Mouse (Mus musculus) liver, adult 2 months (tissue): ENCODE data around the gene Cdkl4.
A peak's percentile ranks its signal among the peaks of the same experiment; 100 is the strongest.

Experiments used
- CTCF ChIP-seq: fragments of 200-500 bp; IDR thresholded peaks from 2 replicates; pipeline ENCODE4 v1.5.1; 2011; ENCODE audit warnings: low read depth, low read length, control low read depth
- POLR2A ChIP-seq: fragments of 200-500 bp; IDR thresholded peaks from 2 replicates; pipeline ENCODE4 v1.6.1; 2011; ENCODE audit warnings: low read length, control low read depth; ENCODE audit not compliant: insufficient read depth; ENCODE audit errors: extremely low read depth

- TF ChIP-seq CTCF, result peak; percentile 86
- no peak for TF ChIP-seq POLR2A
Measured at GRCm38 (mm10) chr17:80560669-80561401, 16.8 kb downstream of the Cdkl4 start.
